Mouse (Mus musculus): Measurements from ENCODE around the gene Scmh1.
"Not testable (repeated sequence)": the region's sequence is repeated elsewhere in the genome, so short reads cannot be mapped to it uniquely, and the experiment has no call there.

Scmh1 gene

GRCm38 (mm10) chr4:120405144-120405805, at the start of gene Scmh1:
Scmh1 (plus strand) TSS chr4:120405281.
- DNase-seq (ENCODE audit: low spot score) = peak; percentile 81

- DNase-seq (ENCODE audit: low spot score) = no peak
Measured at GRCm38 (mm10) chr4:120360011-120360521, 45.0 kb upstream of the Scmh1 start.

- no peak for DNase-seq (ENCODE audit: low spot score)
Measured at GRCm38 (mm10) chr4:120364729-120365128, 40.4 kb upstream of the Scmh1 start.

- peak; percentile 38 for DNase-seq (ENCODE audit: low spot score)
Measured at GRCm38 (mm10) chr4:120365456-120365855, 39.6 kb upstream of the Scmh1 start.

- peak; percentile 63 for DNase-seq (ENCODE audit: low spot score)
Measured at GRCm38 (mm10) chr4:120368031-120368430, 37.0 kb upstream of the Scmh1 start.

GRCm38 (mm10) chr4:120368663-120369062, 36.4 kb upstream of the Scmh1 start:
- DNase-seq (ENCODE audit: low spot score) = peak; percentile 47

- peak; percentile 55 for DNase-seq (ENCODE audit: low spot score)
Measured at GRCm38 (mm10) chr4:120369156-120369555, 35.9 kb upstream of the Scmh1 start.

GRCm38 (mm10) chr4:120369861-120370366, 35.2 kb upstream of the Scmh1 start:
- DNase-seq (ENCODE audit: low spot score) = no peak

GRCm38 (mm10) chr4:120372838-120373237, 32.2 kb upstream of the Scmh1 start:
- no peak for DNase-seq (ENCODE audit: low spot score)

- DNase-seq (ENCODE audit: low spot score) = no peak
Measured at GRCm38 (mm10) chr4:120373813-120374212, 31.3 kb upstream of the Scmh1 start.

- peak; percentile 75 for DNase-seq (ENCODE audit: low spot score)
Measured at GRCm38 (mm10) chr4:120380811-120381391, 24.2 kb upstream of the Scmh1 start.

- no peak for DNase-seq (ENCODE audit: low spot score)
Measured at GRCm38 (mm10) chr4:120385496-120385895, 19.6 kb upstream of the Scmh1 start.

- DNase-seq (ENCODE audit: low spot score) = no peak
Measured at GRCm38 (mm10) chr4:120387496-120387895, 17.6 kb upstream of the Scmh1 start.

- DNase-seq (ENCODE audit: low spot score) = no peak
Measured at GRCm38 (mm10) chr4:120387968-120388367, 17.1 kb upstream of the Scmh1 start.

- DNase-seq (ENCODE audit: low spot score) = no peak
Measured at GRCm38 (mm10) chr4:120388998-120389542, 16.0 kb upstream of the Scmh1 start.

- DNase-seq (ENCODE audit: low spot score) = no peak
Measured at GRCm38 (mm10) chr4:120389546-120389945, 15.5 kb upstream of the Scmh1 start.

GRCm38 (mm10) chr4:120391591-120391990, 13.5 kb upstream of the Scmh1 start:
- DNase-seq (ENCODE audit: low spot score) = no peak

- no peak for DNase-seq (ENCODE audit: low spot score)
Measured at GRCm38 (mm10) chr4:120392341-120392740, 12.7 kb upstream of the Scmh1 start.

GRCm38 (mm10) chr4:120392748-120393147, 12.3 kb upstream of the Scmh1 start:
- DNase-seq (ENCODE audit: low spot score) = no peak

- DNase-seq (ENCODE audit: low spot score) = no peak
Measured at GRCm38 (mm10) chr4:120400251-120400650, 4.8 kb upstream of the Scmh1 start.

GRCm38 (mm10) chr4:120402105-120402504, 3.0 kb upstream of the Scmh1 start:
- DNase-seq (ENCODE audit: low spot score) = not testable (repeated sequence)

- DNase-seq (ENCODE audit: low spot score) = no peak
Measured at GRCm38 (mm10) chr4:120404247-120404646, 834 bp upstream of the Scmh1 start.

GRCm38 (mm10) chr4:120404778-120405143, 320 bp upstream of the Scmh1 start:
- peak; percentile 73 for DNase-seq (ENCODE audit: low spot score)

Data from testis, postnatal 14 days (tissue).